Mouse (Mus musculus) adrenal gland, adult 2 months (tissue): Measurements from ENCODE around the gene Wdr60. TPM values are rescaled to one million over a fixed set of nuclear protein-coding genes. Genes with fewer than 3 reads are reported as not detected.
"Not testable (repeated sequence)": the region's sequence is repeated elsewhere in the genome, so short reads cannot be mapped to it uniquely, and the experiment has no call there.

Source experiments
- DNase-seq: peaks from one replicate; pipeline ENCODE4 v3.0.0; 2021
- long read RNA-seq: library from polyadenylated mRNA; stranded (forward); transcript quantifications from one replicate; pipeline ENCODE4 v2.0.0, GENCODE M21; 2021
- polyA plus RNA-seq: library from polyadenylated mRNA; depleted of rRNA; stranded (reverse); fragments of >200 nt; gene quantifications from 2 replicates; pipeline ENCODE4 v1.2.3, GENCODE M21; 2012; rRNA removed
- total RNA-seq, 2 experiments: library from RNA; stranded (reverse); gene quantifications; 2 replicates each; pipeline ENCODE4 v1.2.3; 2021

Wdr60 gene
- 10 to 100 TPM in 1 of 2 experiments, 1 to 10 TPM in 1; 6.0 to 12.8 TPM for total RNA-seq
- polyA plus RNA-seq = 2.2 and 2.5 TPM in 2 replicates
- long read RNA-seq, transcript Wdr60-201 (22 exons, 3,721 nt) = major isoform, 7 of 13 reads
- long read RNA-seq, partial matches to known transcripts = 1 of 13 reads
- long read RNA-seq, other reads (novel, unspliced or antisense) = 4 of 13 reads

DNA sequence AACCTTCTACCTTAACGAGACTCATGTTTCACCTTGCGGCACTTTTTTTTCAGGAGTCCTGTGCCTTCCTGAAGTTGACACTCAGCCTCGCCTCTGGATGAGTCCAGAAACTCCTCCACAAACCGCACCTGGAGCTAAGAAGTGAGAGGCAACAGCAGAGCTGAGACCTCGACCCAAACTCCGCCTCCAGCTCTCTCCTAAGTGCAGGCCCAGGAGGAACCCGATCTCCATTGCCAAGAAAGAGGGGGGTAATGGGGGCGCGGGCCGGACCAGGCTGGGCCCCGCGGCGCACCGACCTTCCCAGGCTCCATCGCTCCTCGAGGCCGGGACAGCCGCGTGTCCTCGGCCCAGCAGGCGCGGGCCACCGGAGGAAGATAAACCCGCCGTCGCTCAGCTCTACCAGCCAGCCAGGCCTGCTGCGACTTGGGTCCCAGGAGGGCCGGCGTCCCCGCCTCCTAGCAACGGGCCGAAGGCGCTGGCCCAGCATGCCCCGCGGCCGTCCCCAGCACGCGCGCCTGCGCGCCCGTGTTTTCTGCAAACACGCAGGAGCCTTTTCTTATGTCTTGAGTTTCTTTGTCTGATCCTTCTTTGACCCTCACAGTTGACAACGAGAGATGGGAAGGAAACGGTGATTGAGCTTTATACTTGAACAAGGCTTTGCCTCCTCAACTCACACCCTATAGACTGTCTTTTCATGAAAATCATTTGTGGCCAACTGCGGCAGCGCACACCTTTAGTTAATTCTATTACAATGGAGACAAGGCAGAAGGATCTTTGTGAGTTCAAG, at the start of gene Wdr60:
Wdr60 (minus strand) TSS at position 468 of the 787 bp plus-strand sequence.
- peak; percentile 94 for DNase-seq

DNA sequence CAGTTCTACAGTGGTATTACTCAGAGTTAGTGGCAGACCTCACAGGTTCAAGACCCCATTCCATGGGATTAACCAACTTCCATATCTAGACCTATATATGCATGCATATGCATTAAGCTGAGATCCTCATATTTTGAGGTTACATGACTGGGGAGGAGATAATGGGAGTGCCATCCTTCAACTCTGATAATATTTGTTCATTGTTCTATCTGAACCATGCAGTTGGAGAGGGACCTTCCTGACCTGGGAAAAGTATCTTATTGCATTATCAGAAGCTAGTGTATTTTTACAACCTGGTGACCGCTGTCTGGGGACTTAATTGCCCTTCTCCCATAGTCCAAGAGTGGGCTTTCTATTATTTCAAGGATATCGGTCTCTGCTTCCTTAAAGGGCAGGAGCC, 45.8 kb upstream of the Wdr60 start:
- DNase-seq = no peak

DNA sequence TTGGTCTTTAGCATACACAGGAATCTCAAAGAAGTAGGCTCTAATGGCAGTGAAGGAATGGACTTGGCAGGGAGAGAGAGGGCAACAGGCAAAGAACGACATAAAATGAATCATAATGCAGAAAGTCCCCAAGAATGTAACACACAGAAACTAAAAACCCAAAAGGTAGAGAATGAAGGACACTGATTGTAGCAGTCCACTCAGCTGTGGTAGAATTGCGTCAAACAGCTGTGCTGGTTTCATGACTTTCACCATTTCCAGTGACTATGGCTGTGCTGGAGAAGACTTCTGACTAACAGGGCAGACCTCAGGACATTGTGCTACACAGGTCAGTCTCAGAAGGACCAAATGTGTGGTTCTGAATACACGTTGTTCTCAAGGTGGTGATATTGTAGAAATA, 45.0 kb upstream of the Wdr60 start:
- no peak for DNase-seq

DNA sequence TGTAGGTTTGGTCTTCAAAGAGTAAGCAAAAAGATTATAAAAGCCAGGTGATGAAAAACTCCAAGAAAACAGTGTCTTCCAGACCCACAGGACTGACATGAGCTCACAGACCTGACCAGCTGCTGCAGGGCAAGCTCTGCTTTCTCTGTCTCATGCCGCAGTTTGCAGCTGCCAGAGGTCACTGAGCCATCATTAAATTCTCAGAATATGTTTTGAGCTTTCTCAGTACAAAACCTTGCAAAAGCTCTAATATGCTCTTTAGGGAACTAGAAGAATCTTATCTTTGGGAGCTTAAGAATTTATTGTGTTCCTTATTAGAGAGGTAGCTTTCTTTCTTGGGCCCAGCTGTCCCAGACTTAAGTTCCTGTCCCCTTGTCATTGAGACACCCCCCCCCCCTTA, 43.2 kb upstream of the Wdr60 start:
- DNase-seq = peak; percentile 49

DNA sequence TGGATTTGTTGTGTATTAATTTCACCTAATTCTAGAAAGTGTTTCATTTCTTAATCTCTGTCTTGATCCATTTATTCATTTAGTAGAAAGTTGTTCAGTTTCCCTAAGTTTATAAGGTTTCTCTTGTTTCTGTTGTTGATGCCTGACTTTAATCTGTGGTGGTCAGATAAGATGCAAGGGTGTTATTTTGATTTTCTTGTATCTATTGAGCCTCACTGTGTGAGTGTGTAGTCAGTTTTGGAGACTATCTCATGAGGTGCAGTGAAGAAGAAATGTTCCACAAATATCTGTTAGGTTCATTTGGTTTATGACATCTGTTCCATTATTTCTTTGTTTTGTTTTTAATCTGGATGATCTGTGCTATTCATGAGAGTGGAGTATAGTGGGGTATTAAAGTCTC, 39.4 kb upstream of the Wdr60 start:
- DNase-seq = no peak

DNA sequence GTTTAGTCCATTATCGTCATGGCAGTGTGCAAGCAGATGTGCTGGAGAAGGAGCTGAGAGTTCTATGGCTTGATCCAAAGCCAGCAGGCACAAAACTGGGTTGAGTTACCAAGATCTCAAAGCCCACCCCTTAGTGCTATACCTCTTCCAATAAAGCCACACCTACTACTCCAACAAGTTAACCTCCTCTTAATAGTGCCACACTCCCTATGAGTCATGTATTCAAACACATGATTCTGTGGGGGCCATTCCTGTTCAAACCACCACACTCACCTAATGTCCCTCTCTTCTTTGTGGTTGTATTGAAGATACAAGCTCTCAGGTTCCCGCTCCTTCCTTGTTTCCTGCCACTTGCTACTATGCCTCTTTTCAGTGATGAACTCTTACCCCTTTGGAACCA, 37.1 kb upstream of the Wdr60 start:
- DNase-seq = no peak

DNA sequence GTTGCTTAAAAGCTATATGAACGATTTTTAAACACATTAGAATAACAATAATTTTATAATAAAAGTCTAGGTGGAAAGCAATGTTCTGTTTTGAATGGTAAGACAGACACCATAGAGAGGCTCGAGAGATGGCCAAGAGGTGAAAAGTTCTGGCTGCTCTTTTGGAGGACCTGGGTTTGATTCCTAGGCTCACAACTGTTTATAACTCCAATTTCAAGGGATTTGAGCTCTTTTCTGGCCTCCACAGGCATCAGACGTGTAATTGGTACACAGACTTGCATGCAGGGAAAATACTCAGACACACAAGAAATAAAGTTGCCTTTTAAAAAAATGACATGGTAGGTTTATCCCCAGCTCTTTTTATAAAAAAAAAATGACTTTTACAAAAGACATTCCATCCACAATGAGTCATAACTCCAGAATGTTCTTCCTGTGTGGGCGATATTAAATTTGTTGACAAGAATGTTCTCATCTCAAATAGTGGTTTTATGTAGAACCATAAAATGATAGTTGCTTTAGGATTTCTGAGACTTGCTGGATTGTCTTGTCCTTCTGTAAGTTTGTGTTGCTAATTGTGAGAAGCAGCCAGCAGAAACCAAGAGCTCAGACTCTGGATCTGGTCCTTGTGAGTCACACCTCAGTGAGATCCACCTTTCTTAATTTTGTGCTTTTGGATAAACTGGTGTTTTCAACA, 30.9 kb upstream of the Wdr60 start:
- DNase-seq = no peak

DNA sequence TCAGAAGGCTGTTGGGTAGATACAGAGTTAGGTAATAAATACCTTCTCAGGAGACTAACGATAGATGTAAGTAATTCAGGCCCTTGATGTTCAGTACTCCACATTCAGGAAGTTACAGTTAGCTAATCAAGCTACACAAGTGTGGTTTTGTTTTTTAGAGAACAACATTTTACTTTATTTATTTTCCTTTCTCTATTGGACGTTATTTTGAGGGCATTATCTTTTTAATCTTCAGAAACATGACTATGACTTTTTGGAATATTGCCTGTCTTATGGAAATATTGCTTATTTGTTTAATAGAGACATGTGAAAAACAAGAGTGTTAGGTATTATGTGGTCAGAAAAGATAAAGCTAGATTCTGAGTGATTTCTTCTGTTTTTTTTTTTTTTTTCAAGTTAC, 30.4 kb upstream of the Wdr60 start:
- DNase-seq = no peak

DNA sequence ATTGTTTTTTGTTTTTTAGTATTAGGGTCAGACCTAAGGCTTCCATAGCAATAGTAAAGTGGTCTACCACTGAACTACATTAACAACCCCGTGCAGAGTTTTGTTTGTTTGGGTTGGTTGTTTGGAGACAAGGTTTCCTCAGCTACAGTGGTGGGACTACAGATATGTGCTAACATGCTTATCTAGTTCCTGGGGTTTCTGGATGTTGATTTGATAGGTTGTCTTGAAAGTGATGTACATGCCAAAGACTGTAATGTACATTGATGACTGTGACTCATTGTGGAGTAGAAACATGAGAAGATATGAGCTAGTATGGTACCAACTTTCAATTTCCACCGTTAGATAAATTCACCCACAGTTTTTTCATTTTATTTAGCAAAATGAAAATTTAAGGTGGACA, 20.7 kb upstream of the Wdr60 start:
- DNase-seq = no peak

DNA sequence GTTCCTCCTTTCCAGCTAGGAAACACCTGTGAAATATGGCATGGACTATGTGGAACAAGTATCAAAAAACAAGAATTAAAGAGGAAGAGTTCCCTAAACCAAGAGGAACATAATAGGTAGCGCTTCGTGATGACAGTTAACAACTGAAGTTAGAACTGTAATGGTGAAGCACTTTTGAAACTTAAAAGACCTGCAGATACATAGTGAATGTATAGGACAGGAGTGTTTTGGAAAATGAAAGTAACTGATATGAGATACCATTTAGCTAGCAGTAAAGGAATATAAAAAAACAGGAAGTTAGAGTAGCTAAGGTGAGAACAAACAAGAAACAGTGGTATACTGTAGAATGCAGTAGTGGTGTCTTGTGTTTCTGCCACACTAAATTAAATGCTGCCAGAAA, 20.0 kb upstream of the Wdr60 start:
- DNase-seq = no peak

DNA sequence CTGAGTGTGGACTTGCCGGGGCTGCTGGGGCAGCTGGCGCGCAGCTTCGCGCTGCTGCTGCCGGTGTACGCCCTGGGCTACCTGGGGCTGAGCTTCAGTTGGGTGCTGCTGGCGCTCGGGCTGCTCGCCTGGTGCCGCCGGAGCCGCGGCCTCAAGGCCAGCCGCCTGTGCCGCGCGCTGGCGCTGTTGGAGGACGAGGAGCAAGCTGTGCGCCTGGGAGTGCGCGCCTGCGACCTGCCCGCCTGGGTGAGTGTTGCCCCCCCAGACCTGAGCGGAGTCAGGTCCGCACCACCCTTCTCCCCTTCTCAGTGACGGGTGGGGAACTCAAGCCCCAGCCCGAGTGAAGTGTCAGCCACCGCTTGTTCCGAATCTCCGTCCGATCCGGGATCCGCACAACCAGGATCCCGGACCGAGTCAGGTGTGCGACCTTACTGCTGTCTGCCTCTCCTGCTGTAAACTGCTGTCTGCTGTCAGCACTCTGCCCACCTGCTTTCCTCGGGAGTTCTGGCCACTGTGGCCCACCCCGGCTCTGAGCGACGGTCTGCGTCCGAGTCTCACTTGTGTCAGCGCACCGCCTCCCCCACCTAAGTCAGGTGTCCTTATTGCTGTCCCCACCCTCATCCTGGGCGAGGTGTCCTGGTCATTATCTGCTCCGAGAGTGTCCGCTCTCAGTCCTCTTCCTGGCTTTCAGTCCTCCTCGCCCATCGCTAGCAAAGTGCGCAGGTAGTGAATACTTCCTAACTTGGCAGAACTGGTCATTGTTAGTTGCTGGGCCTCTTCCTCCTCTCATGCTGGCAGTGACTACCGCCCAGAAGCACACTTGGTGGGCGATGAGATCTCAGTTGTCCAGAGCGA, 18.8 kb upstream of the Wdr60 start:
- DNase-seq = peak; percentile 45

DNA sequence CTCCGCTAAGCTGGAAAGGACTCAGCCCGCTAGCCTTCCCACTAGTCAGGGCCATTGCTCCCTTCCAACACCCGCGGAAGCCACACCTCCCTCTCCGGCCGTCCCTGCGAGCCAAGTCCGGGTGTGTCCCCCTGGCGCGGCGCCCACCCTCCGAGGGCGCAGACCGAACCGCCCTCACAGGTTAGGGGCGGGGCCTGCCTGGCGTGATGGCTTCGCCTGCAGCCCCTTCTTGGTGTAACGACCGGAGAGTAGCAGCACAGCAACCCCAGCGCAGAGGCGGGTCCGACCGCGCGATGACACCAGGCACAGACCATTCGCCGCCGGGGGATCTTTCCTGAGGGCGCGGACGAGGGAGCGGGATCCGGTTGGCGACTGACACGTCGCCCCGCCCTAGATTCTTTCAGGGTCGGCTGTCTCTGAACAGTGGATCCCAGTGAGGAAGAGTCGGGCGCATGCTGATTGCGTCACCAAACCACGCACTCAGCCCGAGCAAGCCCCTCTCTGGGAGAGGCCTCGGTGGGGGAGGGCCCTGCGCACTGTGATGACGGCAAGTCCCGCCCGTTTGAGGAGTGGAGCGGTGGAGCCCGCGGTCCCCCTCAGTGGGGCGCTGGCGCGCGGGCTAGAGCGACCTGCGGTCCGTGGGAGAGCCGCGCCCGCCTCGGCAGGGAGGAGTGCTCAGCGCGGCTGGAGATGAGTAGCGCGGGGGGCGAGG, 18.0 kb upstream of the Wdr60 start, which contains the start of gene Esyt2:
Esyt2 (plus strand) TSS at position 544 of the 712 bp plus-strand sequence.
- DNase-seq = peak; percentile 100

DNA sequence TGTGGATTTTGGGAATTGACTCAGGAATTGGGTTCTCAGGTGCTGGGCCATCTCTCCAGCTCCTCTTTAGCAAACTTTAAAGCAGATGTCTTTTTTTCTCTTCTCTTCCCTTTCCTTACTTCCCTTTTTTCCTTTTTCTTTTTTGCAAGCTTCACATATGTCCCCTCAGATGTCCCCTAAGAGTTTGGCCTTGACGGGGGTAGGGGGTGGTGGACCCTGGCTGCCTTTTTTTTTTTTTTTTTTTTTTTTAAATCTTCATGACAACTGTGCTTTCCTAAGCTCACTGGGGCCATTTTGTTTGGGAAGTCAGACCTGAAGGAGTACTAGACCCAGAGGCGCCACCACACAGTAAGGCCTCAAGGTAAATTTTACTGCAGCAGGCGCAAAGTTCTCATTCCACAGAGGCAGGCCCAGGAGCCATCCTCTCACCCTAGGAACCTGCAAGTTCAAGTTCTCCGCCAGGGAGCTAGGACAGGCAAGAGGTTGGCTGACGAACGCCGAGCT, 17.4 kb upstream of the Wdr60 start:
- DNase-seq = no peak

DNA sequence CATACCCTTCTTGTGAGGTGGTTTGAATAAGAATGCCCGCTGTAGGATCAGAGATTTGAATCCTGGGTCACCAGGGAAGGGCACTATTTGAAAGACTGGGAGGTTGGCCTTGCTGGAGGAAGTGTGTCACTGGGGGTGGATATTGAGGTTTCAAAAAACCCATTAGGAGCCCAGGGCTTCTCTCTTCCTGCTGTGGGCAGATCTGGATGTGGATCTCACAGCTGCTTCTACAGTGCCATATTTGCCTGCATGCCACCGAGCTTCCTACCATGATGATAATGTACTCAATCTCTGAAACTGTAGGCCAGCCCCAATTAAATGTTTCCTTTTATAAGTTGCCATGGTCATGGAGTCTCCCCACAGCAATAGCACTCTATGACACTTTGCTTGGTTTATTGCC, 16.4 kb upstream of the Wdr60 start:
- DNase-seq = no peak

DNA sequence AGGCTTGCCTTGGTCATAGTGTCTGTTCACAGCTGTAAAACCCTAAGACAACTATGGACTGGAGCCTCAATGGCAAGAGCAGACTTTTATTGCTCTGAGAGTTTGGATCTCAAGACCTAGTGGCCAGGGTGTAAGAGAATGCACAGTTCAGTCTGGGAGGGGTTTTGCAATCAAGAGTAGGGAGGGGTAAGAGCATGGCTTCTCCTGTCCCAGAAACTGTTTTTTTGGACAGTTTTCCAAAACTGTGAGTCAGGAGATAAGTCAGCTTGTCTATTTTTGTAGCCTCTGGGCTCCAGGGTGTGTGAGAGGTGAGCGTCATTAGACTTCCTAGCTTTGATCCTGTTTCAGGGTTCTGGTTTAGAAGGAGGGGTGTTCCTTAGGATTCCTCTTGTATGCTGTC, 15.7 kb upstream of the Wdr60 start:
- DNase-seq = peak; percentile 32

DNA sequence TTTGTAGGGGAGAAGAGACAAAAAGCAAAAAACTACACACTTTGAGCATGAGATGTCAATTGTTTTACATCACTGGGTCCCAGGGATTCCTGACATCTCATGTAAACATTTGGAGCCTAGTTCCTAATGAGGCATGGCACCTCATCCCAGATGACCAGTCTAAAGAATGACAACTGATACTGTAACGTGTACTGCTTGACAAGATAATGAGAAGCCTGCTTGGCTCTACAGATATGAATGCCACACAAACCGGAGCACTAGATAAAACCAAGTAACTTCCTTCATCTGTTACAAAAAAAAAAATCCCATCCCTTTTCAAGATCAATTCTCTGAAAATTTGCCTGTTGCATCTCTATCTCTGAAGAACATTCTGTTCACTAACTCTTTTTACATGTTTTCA, 14.1 kb upstream of the Wdr60 start:
- DNase-seq = no peak

DNA sequence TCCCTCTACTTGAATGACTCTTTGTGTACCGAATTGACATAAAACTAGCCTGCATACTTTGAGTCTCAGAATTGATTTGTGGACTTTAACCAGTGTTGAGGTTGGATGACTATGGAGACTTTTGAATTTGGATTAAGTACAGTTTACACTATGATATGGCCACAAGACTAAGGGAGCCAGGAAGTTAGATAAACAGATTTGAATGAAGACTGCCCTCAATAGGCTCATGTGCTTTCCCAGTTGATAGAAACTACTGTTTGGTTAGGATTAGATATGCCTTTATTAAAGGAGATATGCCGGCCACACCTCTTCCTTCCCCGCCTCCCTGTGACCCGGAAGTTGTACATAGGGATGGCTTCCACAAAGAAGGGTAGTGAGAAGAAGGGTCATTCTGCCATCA, 12.8 kb upstream of the Wdr60 start:
- DNase-seq = no peak

DNA sequence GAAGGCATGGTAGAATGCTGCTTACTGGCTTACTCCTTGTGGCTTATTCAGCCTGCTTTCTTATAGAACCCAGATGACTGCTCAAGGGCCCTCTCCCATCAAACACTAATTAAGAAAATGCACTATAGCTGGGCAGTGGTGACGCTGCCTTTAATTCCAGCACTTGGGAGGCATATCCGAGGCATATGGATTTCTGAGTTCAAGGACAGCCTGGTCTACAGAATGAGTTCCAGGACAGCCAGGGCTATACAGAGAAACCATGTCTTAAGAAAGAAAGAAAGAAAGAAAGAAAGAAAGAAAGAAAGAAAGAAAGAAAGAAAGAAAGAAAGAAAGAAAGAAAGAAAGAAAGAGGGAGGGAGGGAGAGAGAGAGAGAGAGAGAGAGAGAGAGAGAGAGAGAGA, 12.3 kb upstream of the Wdr60 start, which contains the start of gene Gm11027:
Gm11027 (plus strand) TSS at position 301 of the 400 bp plus-strand sequence.
- DNase-seq = not testable (repeated sequence)

DNA sequence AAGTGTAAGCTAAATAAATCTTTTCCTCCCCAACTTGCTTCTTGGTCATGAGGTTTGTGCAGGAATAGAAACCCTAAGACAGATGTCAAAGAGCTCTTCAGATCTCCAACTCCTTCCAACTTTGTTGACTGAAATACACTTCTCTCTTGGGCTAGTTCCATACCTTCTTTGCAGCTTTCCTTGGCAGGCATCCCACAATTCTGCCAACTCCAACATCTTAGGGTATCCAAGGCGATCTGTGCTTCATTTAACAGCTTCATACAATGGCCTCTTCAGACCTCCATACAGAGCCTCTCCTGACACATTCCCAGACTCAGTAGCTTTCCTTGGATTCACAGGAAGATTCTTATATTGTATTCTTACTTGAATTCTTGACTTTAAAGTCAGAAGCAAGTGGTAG, 10.9 kb upstream of the Wdr60 start:
- no peak for DNase-seq

DNA sequence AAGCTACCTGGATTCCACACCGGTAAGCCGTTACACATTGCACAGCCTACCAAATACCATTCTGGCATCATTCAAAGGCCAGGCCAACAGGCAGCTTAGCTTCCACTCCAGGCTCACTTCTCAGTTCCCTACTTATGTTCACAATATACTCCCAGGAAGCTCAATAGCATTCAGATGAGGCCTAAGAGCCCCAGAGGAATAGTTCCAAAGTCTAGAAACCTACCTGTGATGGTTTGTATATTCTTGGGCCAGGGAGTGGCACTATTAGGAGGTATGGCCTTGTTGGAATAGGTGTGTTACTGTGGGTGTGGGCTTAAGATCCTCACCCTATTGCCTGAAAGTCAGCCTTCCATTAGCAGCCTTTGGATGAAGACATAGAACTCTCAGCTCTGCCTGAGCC, 8.2 kb upstream of the Wdr60 start:
- DNase-seq = no peak

DNA sequence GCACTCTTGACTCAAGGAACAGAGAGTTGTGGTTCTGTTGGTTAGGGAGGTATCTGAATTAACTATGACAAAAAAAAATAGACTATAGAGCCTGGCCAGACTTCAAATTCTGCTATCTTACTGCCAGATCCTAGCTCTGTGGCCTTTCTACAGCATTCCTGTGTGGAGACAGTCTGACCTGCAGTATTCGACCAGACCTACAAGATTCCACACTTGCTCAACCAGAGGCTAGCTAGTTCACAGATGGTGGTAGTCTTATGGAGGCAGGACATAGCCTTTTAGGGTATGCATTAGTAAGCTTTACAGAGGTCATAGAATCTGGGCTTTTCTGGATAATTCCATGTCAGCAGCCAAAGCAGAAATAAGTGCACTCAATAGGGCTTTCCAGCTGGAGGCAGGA, 7.7 kb upstream of the Wdr60 start:
- DNase-seq = no peak
